Mouse (Mus musculus) c-Kit-positive CD71-negative TER-119-negative erythroid progenitor cells, embryonic 14.5 days (primary cell): ENCODE measurements around the gene Arrdc2.

ENCODE experiments used
- DNase-seq: peaks from one replicate; pipeline ENCODE4 v3.0.0-alpha.2; 2013; ENCODE audit warnings: low read depth

The Arrdc2 gene

GRCm38 (mm10) chr8:70839408-70840351 lies at the start of gene Arrdc2:
Gene Arrdc2 (minus strand): TSS chr8:70839720.
- DNase-seq: peak; percentile 100

DNA sequence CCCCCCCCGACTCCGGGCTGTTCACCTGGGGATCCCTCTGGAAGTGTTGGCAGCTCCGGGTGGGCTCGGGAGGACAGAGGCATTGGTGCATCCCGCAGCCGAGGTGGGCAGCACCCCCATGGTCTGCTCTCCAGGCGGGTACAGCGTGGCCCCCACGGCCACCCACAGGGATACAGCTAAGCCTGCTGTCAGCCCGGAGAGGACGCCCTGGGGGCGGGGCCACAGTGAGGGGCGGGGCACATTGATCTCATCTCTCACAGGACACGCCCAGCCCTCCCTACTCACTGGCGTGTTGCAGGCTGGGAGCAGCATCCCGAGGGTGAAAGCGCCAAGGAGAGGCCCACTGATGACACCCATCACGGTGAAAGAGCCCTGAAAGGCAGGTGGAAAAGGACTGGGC lies 48.1 kb upstream of the Arrdc2 start:
- no peak for DNase-seq

GRCm38 (mm10) chr8:70885612-70886011 lies 46.1 kb upstream of the Arrdc2 start:
- DNase-seq: no peak

DNA sequence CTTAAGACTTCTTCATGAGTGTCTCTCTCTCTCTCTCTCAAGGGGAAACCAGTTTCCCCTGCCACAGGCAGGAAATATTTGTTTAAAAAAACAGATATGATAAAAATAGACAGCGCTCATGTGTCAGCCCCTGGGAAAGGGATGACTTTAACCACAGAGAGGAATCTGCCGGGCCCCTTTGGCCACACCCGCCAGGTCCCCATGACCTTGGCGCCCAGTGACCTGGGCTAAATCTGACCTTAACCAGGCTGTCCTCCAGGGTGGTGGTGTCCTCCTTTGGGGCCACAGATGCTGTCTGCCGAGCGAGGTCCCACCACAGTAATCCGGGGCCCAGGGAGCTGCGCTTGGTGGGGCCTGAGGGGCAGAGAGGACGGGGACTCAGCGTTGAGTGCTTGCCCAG lies 45.2 kb upstream of the Arrdc2 start:
- DNase-seq: no peak

DNA sequence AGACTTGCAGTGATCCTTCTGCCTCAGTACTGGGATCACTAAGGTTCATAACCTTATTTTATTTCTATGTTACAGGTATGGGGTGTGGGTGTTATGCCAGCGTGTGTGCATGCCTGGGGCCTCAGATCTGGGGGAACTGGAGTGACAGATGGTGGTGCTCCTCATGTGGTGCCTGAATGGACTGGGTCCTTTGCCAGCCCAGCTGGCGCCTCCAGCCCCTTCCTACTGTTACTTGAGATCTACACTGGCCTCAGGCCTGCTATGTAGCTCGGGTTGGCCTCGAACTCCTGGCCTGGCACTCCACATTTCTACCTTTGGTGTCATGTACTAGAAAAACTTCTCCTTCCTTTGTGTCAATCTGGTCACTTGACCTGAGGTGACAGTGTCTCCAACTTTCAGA lies 44.7 kb upstream of the Arrdc2 start:
- no peak for DNase-seq

GRCm38 (mm10) chr8:70880546-70880945 lies 41.0 kb upstream of the Arrdc2 start:
- no peak for DNase-seq

GRCm38 (mm10) chr8:70880126-70880525 lies 40.6 kb upstream of the Arrdc2 start:
- no peak for DNase-seq

- DNase-seq: no peak
These were observed 40.0 kb upstream of the Arrdc2 start for GRCm38 (mm10) chr8:70879500-70879899.

DNA sequence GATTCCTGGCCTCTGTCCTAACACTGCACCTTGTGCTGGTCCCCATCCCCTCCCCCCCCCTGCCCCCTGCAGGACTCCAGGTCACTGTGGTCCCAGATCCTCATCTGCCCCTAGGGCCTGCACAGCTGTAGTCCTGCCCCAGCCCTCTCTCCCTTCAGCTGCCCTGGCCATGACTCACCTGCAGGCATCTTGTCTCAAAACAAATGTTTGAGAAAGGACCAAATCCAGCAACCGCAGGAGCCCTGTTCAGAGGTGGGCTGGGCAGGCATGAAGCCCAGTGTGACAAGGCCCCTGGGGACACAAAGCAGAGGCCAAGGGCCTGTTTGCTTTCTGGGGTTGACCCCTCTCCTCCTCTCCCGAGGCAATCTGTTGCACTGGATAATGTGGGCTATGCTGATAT lies 38.7 kb upstream of the Arrdc2 start:
- no peak for DNase-seq

- DNase-seq: no peak
These were observed 36.9 kb upstream of the Arrdc2 start for GRCm38 (mm10) chr8:70876382-70876781.

DNA sequence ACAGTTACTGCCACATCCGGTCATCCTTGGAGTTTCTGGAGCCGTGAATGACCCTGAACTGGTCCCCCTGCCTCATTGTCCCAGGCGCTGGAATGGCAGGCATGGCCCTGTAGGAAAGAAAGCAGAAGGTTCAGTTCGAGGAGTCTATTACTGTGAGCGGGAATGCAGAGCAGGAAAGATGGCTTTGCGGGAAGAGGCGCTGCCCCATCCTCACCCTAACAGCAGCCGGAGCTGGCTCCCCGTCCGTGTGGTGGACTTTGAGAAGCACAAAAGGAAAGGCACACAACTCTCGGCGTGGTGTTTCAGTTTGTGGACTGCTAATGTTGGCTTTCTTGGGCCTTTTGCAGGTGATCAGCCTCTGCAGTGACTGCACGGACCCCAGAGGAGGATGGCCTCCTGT lies 34.9 kb upstream of the Arrdc2 start:
- DNase-seq: no peak

DNA sequence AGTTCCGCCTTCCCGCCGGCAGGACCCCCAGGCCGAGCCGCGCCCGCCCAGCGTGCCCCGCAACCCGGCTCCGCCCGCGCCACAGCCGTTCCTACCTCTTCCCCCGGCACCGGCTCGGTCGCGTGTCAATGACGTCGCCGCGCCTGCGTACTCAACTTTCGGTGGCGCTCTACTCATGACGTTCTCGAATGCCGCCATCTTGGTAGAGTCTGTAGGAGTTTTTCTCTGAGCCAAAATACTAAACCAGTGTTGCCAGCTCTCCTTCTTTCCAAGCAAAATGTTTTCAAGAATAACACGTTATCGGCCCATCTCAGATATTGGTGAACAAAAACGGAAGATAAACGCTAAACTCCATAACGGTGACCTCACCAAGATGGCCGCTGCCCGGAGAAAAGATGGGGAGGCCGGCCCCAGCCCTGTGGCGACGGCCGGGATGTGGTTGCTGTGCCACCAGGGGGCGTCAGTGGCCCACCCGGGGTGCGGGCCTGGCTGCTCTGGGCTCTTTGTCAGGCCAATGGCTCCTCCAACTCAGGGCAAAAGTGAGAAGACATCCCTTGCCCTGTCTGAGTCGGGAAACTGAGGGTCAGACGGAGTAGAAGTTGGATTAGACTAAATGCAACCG lies 34.0 kb upstream of the Arrdc2 start, which contains the start of gene Ccdc124:
TSS of gene Ccdc124 (minus strand) at position 572 of the 622 bp plus-strand sequence.
- peak; percentile 90 for DNase-seq

- DNase-seq: no peak
These were observed 33.3 kb upstream of the Arrdc2 start for GRCm38 (mm10) chr8:70872643-70873363.

DNA sequence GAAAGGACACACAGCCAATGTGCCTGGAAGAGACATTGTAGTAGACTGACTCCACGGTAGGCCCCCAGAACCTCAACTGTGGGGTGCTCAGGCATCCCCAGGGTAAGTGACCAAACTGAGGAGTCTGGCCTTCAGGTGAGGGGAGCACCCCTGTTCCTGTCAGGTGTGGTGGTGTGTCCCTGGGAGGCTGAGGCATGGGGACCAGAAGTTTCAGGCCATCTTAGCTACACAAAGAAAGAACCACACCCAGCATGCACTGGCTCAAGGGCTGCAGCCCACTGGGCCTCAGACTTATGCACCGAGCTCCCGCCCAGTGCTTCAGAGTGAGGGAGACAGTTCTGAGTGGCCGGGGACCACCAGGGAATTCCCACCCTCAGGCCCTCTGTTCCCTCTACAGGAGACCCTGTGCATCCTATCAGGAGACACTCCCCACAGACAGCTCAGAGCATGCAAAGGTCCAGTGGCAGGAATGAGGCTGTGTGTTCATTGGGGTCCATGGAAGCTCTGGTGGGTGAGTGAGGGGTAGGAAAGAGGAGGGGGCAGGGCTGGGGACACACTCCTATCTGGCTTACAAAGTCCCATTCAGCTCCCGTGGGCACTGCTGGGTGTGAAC lies 31.8 kb upstream of the Arrdc2 start:
- no peak for DNase-seq

DNA sequence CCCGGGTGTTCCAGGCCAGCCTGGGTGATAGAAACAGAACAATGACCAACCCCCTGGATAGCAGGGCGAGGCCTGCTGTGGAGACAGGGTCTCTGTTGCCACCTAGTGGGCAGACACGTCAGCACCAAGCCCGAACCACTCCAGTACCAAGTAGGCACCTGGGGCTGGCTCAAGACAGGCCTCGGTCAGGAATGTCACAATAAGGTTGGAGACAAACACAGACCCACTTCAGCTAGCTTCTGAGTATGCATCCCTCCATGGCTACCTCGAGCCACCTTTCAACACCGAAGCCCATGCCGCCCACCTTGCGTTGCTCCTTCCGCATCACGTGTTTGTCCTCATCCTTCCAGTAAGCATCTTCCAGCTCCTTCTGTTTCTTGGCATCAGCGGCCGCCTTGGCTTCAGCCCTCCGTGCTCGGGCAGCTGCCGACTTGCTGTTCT lies 30.1 kb upstream of the Arrdc2 start:
- DNase-seq: peak; percentile 73

- no peak for DNase-seq
These were observed 29.7 kb upstream of the Arrdc2 start for GRCm38 (mm10) chr8:70869199-70869571.

DNA sequence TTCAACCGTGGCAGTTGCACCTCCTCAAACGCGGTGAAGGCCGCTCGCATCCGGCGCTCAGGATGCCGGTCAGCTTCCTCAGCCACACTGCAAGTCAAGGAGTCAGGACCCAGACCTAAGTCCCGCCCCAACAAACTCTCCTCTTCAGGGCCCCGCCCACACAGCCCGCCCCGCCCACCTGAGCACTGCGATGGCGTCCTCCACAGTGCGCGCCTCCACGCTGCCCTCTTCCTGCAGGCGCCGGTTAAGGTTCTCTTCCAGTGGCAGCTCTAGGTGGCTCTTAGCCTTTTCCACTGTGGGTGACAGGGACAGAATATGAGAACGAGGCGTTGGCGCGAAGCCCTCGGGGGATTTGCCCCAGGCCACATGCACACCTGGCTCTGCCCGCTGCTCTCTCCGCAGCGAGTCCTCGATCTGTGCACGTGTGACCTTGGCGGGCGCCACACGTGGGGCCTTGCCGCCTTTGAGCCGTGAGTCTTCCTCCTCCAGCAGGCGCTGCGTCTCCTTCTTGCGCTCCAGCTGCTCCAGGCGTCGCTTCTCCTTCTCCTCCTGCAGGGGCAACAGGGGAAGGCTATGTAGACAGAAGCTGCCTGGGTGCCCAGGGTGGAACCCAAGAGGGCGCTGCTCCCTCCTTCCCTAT lies 29.2 kb upstream of the Arrdc2 start:
- peak; percentile 65 for DNase-seq

DNA sequence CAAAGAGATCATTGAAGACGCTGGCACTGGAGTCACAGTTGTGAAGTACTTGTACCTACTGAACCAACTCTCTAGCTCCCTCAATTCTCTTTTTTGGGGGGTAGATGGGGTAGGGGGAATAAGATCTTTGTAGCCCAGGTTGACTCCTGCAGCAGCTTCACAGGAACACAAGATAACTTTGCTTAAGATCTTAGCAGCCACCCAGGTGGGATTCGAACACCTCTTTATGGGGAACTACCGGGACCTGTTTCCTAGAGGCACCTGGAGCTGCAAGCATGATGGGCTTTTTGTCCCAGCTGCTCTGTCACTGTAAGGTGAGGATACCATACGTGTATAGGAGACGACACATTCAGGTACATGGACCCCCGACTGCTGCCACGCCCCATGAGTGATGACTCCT lies 27.0 kb upstream of the Arrdc2 start:
- DNase-seq: no peak

GRCm38 (mm10) chr8:70866001-70866520 lies 26.5 kb upstream of the Arrdc2 start:
- DNase-seq: no peak

DNA sequence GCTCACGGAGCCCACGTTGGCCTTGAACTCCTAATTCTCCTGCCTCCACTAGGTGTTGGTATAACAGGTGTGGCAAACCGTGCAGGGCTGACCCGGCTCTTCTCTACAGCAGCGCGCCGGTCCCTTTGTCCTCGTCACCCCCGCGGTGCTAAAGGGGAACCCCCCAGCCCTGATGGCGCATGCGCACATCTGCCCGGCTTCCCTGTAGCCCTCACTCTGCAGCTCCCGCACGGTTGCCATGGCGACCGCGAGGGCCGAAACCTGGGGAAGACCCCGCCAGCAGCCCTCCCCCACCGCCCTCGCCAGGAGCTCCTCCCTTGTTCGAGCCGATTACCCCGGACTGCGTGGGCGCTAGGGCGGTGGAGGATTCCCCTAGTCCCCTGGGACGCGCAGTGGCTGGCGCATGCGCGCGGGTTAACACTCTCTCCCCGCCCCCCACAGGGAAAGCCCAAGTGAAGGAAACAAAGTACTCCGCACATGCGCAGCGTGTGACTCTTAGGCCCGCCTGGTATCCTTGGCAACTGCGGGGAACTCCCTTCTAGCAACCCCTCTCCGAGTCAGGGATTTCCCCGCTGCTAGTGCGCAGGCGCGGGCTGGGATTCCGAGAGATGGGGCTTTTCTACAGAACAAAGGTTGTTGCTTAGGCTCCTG lies 26.0 kb upstream of the Arrdc2 start:
- DNase-seq: peak; percentile 99

DNA sequence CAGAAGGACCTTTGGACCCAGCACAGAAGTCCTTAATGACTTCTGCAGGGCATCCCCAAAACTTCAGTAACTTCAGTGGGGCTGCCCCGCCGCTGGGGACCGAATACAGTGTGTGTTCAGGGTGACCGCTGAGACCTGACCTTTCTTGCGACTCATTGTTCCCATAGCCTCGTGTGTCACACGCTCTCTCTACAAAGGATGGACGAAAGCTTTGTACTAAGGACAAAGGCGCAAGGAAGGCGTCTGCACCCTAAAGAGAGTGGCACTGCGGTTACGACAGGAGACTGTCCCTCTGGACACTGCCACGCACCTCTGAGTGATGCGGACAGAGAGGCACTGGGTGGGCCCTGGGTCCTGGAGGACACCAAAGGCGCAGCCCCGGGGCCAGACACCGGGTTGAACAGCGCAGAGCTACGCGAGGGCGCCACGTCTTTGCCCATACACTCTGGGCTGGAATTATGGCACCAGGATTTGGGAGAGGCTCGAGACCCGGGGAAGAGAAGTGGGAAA lies 25.2 kb upstream of the Arrdc2 start:
- no peak for DNase-seq
